Mouse (Mus musculus): ENCODE measurements around the gene Scp2.

DNA sequence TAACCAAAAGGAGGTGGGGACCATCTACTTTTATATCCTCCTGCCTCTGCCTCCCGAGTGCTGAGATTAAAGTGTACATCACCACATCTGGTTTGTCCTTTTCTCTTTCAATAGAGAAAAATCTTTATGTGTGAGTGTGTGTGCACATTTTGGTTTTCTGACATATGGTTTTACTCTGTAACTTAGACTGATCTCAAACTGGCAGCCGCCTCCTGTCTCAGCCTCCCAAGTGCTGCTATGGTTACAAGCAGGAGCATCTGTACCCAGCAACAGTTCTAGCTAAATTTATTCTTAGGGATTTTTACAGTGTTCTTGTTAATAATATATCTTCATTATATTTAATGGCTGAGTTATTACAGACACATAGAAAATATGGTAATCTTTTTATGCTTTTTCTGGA lies 87.6 kb downstream of the Scp2 start:
- no peak for TF ChIP-seq POLR2A (IDR thresholded peaks at IDR 0.05; ENCODE audit: borderline replicate concordance, extremely low read depth, insufficient read depth, insufficient read length, poor library complexity, severe bottlenecking)
- no peak for TF ChIP-seq CTCF (IDR thresholded peaks at IDR 0.05; ENCODE audit: borderline replicate concordance, extremely low read depth, insufficient read depth, insufficient read length)

All from brain, embryonic 14.5 days (tissue).